Mouse (Mus musculus) C2C12 (cell line): Measurements from ENCODE around the gene Reep1. TPM values are rescaled to one million over a fixed set of nuclear protein-coding genes. Genes with fewer than 3 reads are reported as not detected.

Experiments
- H3K27me3 ChIP-seq: one replicate; pipeline ENCODE4 v1.6.1; 2011; ENCODE audit not compliant: control insufficient read depth, insufficient read depth, insufficient read length
- H3K36me3 ChIP-seq: one replicate; pipeline ENCODE4 v1.6.1; 2011; ENCODE audit not compliant: control insufficient read depth, insufficient read depth
- H3K4me3 ChIP-seq: one replicate; pipeline ENCODE4 v1.5.1; 2011; ENCODE audit warnings: mild to moderate bottlenecking, control low read depth; ENCODE audit not compliant: poor library complexity, insufficient read depth, severe bottlenecking
- H3K79me2 ChIP-seq: one replicate; pipeline ENCODE4 v1.6.1; 2011; ENCODE audit not compliant: control insufficient read depth, insufficient read depth
- H3K79me3 ChIP-seq: one replicate; pipeline ENCODE4 v1.6.1; 2011; ENCODE audit warnings: low read depth, control low read depth
- H3ac ChIP-seq: one replicate; pipeline ENCODE3; 2011; ENCODE audit warnings: low read depth; ENCODE audit not compliant: control insufficient read depth, insufficient read length
- CEBPB ChIP-seq: IDR thresholded peaks from one replicate; pipeline ENCODE4 v1.6.1; 2011; ENCODE audit warnings: low read depth, mild to moderate bottlenecking, control low read depth, moderate library complexity
- CTCF ChIP-seq: IDR thresholded peaks from one replicate; pipeline ENCODE4 v1.5.1; 2011; ENCODE audit not compliant: control insufficient read depth, insufficient read depth, insufficient read length
- FOSL1 ChIP-seq: IDR thresholded peaks from one replicate; pipeline ENCODE4 v1.8.0; 2011; ENCODE audit warnings: mild to moderate bottlenecking, low read length; ENCODE audit not compliant: poor library complexity, insufficient read depth, severe bottlenecking
- MAX ChIP-seq: IDR thresholded peaks from one replicate; pipeline ENCODE4 v1.6.1; 2011; ENCODE audit warnings: mild to moderate bottlenecking, control low read depth
- MYOD1 ChIP-seq: IDR thresholded peaks from one replicate; pipeline ENCODE4 v1.6.1; 2011; ENCODE audit warnings: low read depth; ENCODE audit not compliant: control insufficient read depth, insufficient read length
- MYOG ChIP-seq: IDR thresholded peaks from one replicate; pipeline ENCODE4 v1.6.1; 2011; ENCODE audit not compliant: control insufficient read depth, insufficient read length; ENCODE audit errors: extremely low read depth
- USF1 ChIP-seq: IDR thresholded peaks from one replicate; pipeline ENCODE4 v1.6.1; 2011; ENCODE audit warnings: low read depth, mild to moderate bottlenecking, control low read depth, moderate library complexity
- polyA plus RNA-seq: library from polyadenylated mRNA; unstranded; fragments of >200 nt; fragmentation: generic; extraction: Trizol; gene quantifications from one replicate; pipeline ENCODE4 v1.2.1, GENCODE M21; 2012; ENCODE audit warnings: missing spikeins

Reep1 gene
- polyA plus RNA-seq, 1 experiment, result 0.14 TPM

- Histone ChIP-seq H3K79me2 (no peaks in the 10 kb centered on the region), H3K79me3 (no peaks in the 10 kb centered on the region), H3K4me3 (no peak overlapping the region), H3ac (no peak overlapping the region), H3K27me3 (no peaks in the 10 kb centered on the region), H3K36me3 (no peaks in the 10 kb centered on the region)
- TF ChIP-seq USF1 (no peak), MAX (no peak), MYOD1 (no peak), CEBPB (no peak), FOSL1 (no peak), CTCF (no peak), MYOG (no peak)
These were observed 39.5 kb downstream of the Reep1 start for GRCm38 (mm10) chr6:71746846-71747245.

GRCm38 (mm10) chr6:71751602-71752001 lies 44.2 kb downstream of the Reep1 start:
- TF ChIP-seq FOSL1, result no peak
- TF ChIP-seq CTCF, result no peak
- no peak for TF ChIP-seq MYOG
- no peak for TF ChIP-seq MYOD1
- TF ChIP-seq CEBPB, result no peak
- no peak for TF ChIP-seq MAX
- TF ChIP-seq USF1, result no peak
- Histone ChIP-seq H3K79me3 (no peaks in the 10 kb centered on the region), H3K79me2 (no peaks in the 10 kb centered on the region), H3K36me3 (no peaks in the 10 kb centered on the region), H3ac (no peak overlapping the region), H3K27me3 (no peaks in the 10 kb centered on the region), H3K4me3 (no peak overlapping the region)

- Histone ChIP-seq H3K27me3 (no peaks in the 10 kb centered on the region), H3ac (no peak overlapping the region), H3K79me3 (no peaks in the 10 kb centered on the region), H3K36me3 (no peaks in the 10 kb centered on the region), H3K79me2 (no peaks in the 10 kb centered on the region), H3K4me3 (no peak overlapping the region)
- TF ChIP-seq MYOG, result no peak
These were observed 45.6 kb downstream of the Reep1 start for GRCm38 (mm10) chr6:71752791-71753464.

- Histone ChIP-seq H3K4me3 (no peak overlapping the region), H3ac (no peak overlapping the region), H3K79me2 (no peaks in the 10 kb centered on the region), H3K79me3 (no peaks in the 10 kb centered on the region), H3K36me3 (no peaks in the 10 kb centered on the region), H3K27me3 (no peaks in the 10 kb centered on the region)
- no peak for TF ChIP-seq CEBPB
- peak; percentile 90 for TF ChIP-seq MYOD1
- TF ChIP-seq USF1, result peak; percentile 8
- TF ChIP-seq MAX, result no peak
- no peak for TF ChIP-seq MYOG
- no peak for TF ChIP-seq FOSL1
- no peak for TF ChIP-seq CTCF
These were observed 49.9 kb downstream of the Reep1 start for GRCm38 (mm10) chr6:71757039-71757894.

GRCm38 (mm10) chr6:71758780-71759179 lies 51.4 kb downstream of the Reep1 start:
- no peaks in the 10 kb centered on the region for H3K79me2 ChIP-seq
- no peak overlapping the region for H3K4me3 ChIP-seq
- no peaks in the 10 kb centered on the region for H3K36me3 ChIP-seq
- no peak overlapping the region for H3ac ChIP-seq
- TF ChIP-seq CEBPB (no peak), FOSL1 (no peak), CTCF (no peak), USF1 (no peak), MYOD1 (peak; percentile 73)
- no peaks in the 10 kb centered on the region for H3K79me3 ChIP-seq
- no peaks in the 10 kb centered on the region for H3K27me3 ChIP-seq
